ENCODE assay signal across 26 mouse cellular contexts in the genomic region with DNA sequence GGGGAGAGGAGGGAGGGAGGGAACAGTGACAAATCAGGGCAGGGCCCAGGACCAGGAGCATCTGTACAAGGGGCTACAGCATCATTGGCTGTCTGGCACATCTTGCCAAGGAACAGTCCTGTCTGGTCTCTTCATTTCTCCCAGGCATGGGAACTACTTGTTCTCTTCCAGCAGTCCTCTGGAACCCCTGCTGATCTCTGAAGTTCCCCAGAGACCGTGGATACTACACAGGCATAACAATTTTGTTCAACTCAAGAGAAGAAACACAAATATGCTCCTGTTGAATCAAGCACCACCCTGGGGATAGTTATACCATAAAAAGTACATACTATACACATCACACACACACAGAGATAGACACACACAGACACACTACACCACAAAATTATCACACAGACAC. TPM values are rescaled to one million over a fixed set of nuclear protein-coding genes. Genes with fewer than 3 reads are reported as not detected.
A peak's percentile ranks its signal among the peaks of the same experiment; 100 is the strongest.
DNase-seq lines count a peak whose midpoint lies in the region; ATAC-seq lines count a peak whose summit lies in the region.
"Had no signal": no experiment of that assay in that cellular context is flagged by ENCODE, and none has a peak within 500 bp of the region (broad histone marks: within the 10 kb centered on the region; RNA-seq: fewer than 3 reads in every experiment).

No protein-coding gene starts in this region.

- WGBS in forebrain, embryonic 12.5 days: 50% methylated on average over 1 of the region's 1 CpGs
- WGBS in forebrain, embryonic 16.5 days: 43% methylated on average over 1 of the region's 1 CpGs
- WGBS in midbrain, embryonic 13.5 days: 67% methylated on average over 1 of the region's 1 CpGs
- WGBS in midbrain, embryonic 10.5 days: 41% methylated on average over 1 of the region's 1 CpGs
- 71% methylated on average over 1 of the region's 1 CpGs for WGBS in hindbrain, embryonic 16.5 days
- 48% methylated on average over 1 of the region's 1 CpGs for whole genome bisulfite sequencing in neural tube, embryonic 15.5 days

- peaks cover 17% of the 10 kb centered on the region for H3K4me1 ChIP-seq in forebrain, embryonic 12.5 days
- H3K4me1 ChIP-seq in forebrain, embryonic 16.5 days (replicated peaks; ENCODE audit: control insufficient read depth, insufficient read depth, low read length): peaks cover 18% of the 10 kb centered on the region
- H3K4me1 ChIP-seq in midbrain, embryonic 13.5 days (replicated peaks): peaks cover 26% of the 10 kb centered on the region
- H3K4me1 ChIP-seq in midbrain, embryonic 10.5 days: peaks cover 18% of the 10 kb centered on the region
- peaks cover 15% of the 10 kb centered on the region for H3K4me1 ChIP-seq in hindbrain, embryonic 16.5 days (ENCODE audit: control insufficient read depth, insufficient read depth, low read depth, low read length)
- H3K4me1 ChIP-seq in neural tube, embryonic 15.5 days: peaks cover 24% of the 10 kb centered on the region

- DNase-seq in midbrain, embryonic 10.5 days (ENCODE audit: low spot score): no peak
- no peak for DNase-seq in urinary bladder, postnatal 14 days (ENCODE audit: low spot score)
- DNase-seq in gastrocnemius, postnatal 14 days: no peak
- DNase-seq: adrenal gland, postnatal 25 days; B cell, adult 2 months; heart, postnatal 14 days; layer of hippocampus, postnatal 36 days; spleen, adult 18-20 months had no signal

- 0 out of 2 replicates have a peak overlapping the region, but pooled peaks have one; percentile 64 for H3K4me2 ChIP-seq in forebrain, embryonic 12.5 days
- H3K4me2 ChIP-seq in forebrain, embryonic 16.5 days (ENCODE audit: low read length): no peak overlapping the region
- H3K4me2 ChIP-seq in midbrain, embryonic 13.5 days (replicated peaks): peak overlapping the region; percentile 61
- H3K4me2 ChIP-seq in hindbrain, embryonic 16.5 days (ENCODE audit: low read length): peak overlapping the region; percentile 71
- peak overlapping the region; percentile 69 for H3K4me2 ChIP-seq in neural tube, embryonic 15.5 days
- H3K4me2 ChIP-seq: heart, embryonic 11.5 days; intestine, embryonic 15.5 days; liver, embryonic 12.5 days; lung, embryonic 15.5 days had no signal

- no peaks in the 10 kb centered on the region for H3K9me3 ChIP-seq in forebrain, embryonic 12.5 days
- H3K9me3 ChIP-seq in forebrain, embryonic 16.5 days (ENCODE audit: control insufficient read depth, low read length): no peaks in the 10 kb centered on the region
- no peaks in the 10 kb centered on the region for H3K9me3 ChIP-seq in midbrain, embryonic 13.5 days
- H3K9me3 ChIP-seq in midbrain, embryonic 10.5 days (replicated peaks): no peaks in the 10 kb centered on the region
- H3K9me3 ChIP-seq in hindbrain, embryonic 16.5 days (ENCODE audit: control insufficient read depth, low read length): no peaks in the 10 kb centered on the region
- H3K9me3 ChIP-seq in neural tube, embryonic 15.5 days (replicated peaks): no peaks in the 10 kb centered on the region
- H3K9me3 ChIP-seq: intestine, embryonic 15.5 days; liver, embryonic 12.5 days; lung, embryonic 15.5 days; stomach, embryonic 15.5 days had no signal

- H3K4me3 ChIP-seq in forebrain, embryonic 12.5 days (replicated peaks): no peak overlapping the region
- no peak overlapping the region for H3K4me3 ChIP-seq in forebrain, embryonic 16.5 days (replicated peaks; ENCODE audit: low read length)
- H3K4me3 ChIP-seq in midbrain, embryonic 13.5 days (replicated peaks): peak overlapping the region; percentile 57; the same call in 1 of the 2 replicates
- no peak overlapping the region for H3K4me3 ChIP-seq in midbrain, embryonic 10.5 days
- peak overlapping the region; percentile 62 for H3K4me3 ChIP-seq in hindbrain, embryonic 16.5 days (ENCODE audit: low read length)
- no peak overlapping the region; the same call in 1 of the 2 replicates for H3K4me3 ChIP-seq in neural tube, embryonic 15.5 days (replicated peaks)
- H3K4me3 ChIP-seq: erythroblast, embryonic 14.5 days; intestine, embryonic 15.5 days; liver, embryonic 12.5 days; lung, embryonic 15.5 days; myocyte; stomach, embryonic 15.5 days had no signal

- no peaks in the 10 kb centered on the region for H3K36me3 ChIP-seq in forebrain, embryonic 12.5 days (replicated peaks)
- H3K36me3 ChIP-seq in forebrain, embryonic 16.5 days (ENCODE audit: control insufficient read depth, insufficient read depth): no peaks in the 10 kb centered on the region
- peaks cover 3% of the 10 kb centered on the region; the same call in 1 of the 2 replicates for H3K36me3 ChIP-seq in midbrain, embryonic 13.5 days
- no peaks in the 10 kb centered on the region for H3K36me3 ChIP-seq in midbrain, embryonic 10.5 days
- peaks cover under 1% of the 10 kb centered on the region for H3K36me3 ChIP-seq in hindbrain, embryonic 16.5 days (ENCODE audit: control insufficient read depth, insufficient read depth, low read length)
- peaks cover 4% of the 10 kb centered on the region for H3K36me3 ChIP-seq in neural tube, embryonic 15.5 days
- H3K36me3 ChIP-seq: intestine, embryonic 15.5 days; liver, embryonic 12.5 days; lung, embryonic 15.5 days; stomach, embryonic 15.5 days had no signal

- H3K9ac ChIP-seq in forebrain, embryonic 12.5 days: no peak overlapping the region
- H3K9ac ChIP-seq in forebrain, embryonic 16.5 days (replicated peaks; ENCODE audit: low read depth, low read length): no peak overlapping the region
- H3K9ac ChIP-seq in midbrain, embryonic 13.5 days (replicated peaks): no peak overlapping the region
- peak overlapping the region; percentile 78; the same call in 1 of the 2 replicates for H3K9ac ChIP-seq in hindbrain, embryonic 16.5 days (ENCODE audit: low read depth, low read length)
- H3K9ac ChIP-seq in neural tube, embryonic 15.5 days (replicated peaks): no peak overlapping the region
- H3K9ac ChIP-seq: intestine, embryonic 15.5 days; liver, embryonic 12.5 days; lung, embryonic 15.5 days; stomach, embryonic 15.5 days had no signal

- no peak for ATAC-seq in forebrain, embryonic 12.5 days (ENCODE audit: low FRiP score)
- no peak for ATAC-seq in forebrain, embryonic 16.5 days
- ATAC-seq in midbrain, embryonic 13.5 days: no peak
- no peak for ATAC-seq in hindbrain, embryonic 16.5 days
- no peak for ATAC-seq in neural tube, embryonic 15.5 days (ENCODE audit: low FRiP score)
- ATAC-seq: activated CD4-positive, CD25-positive, alpha-beta regulatory T cell, adult 4 months; intestine, embryonic 15.5 days; liver, embryonic 12.5 days; Patski had no signal

- intact Hi-C loops in gastrocnemius, postnatal 14 days (cut with DNase I; ENCODE audit: low total_unique reads): loop anchor here (5.0 to 10.0 kb wide), 2 partner anchors 76 to 101 kb away; partner anchors contain the start of gene Ankrd63

- no peak overlapping the region for H3K27ac ChIP-seq in forebrain, embryonic 12.5 days
- no peak overlapping the region for H3K27ac ChIP-seq in forebrain, embryonic 16.5 days (ENCODE audit: low read length)
- H3K27ac ChIP-seq in midbrain, embryonic 13.5 days: no peak overlapping the region
- no peak overlapping the region for H3K27ac ChIP-seq in midbrain, embryonic 10.5 days (replicated peaks)
- no peak overlapping the region for H3K27ac ChIP-seq in hindbrain, embryonic 16.5 days (ENCODE audit: low read depth, low read length)
- no peak overlapping the region for H3K27ac ChIP-seq in neural tube, embryonic 15.5 days (replicated peaks)
- H3K27ac ChIP-seq: intestine, embryonic 15.5 days; liver, embryonic 12.5 days; lung, embryonic 15.5 days; stomach, embryonic 15.5 days had no signal

- H3K27me3 ChIP-seq in forebrain, embryonic 12.5 days: peaks cover 13% of the 10 kb centered on the region; the same call in 1 of the 2 replicates
- no peaks in the 10 kb centered on the region for H3K27me3 ChIP-seq in forebrain, embryonic 16.5 days (replicated peaks; ENCODE audit: control insufficient read depth, insufficient read depth, low read length)
- peaks cover 4% of the 10 kb centered on the region; the same call in 1 of the 2 replicates for H3K27me3 ChIP-seq in midbrain, embryonic 13.5 days
- H3K27me3 ChIP-seq in midbrain, embryonic 10.5 days (ENCODE audit: low read depth, poor library complexity, severe bottlenecking): peaks cover 22% of the 10 kb centered on the region
- H3K27me3 ChIP-seq in hindbrain, embryonic 16.5 days (replicated peaks; ENCODE audit: control insufficient read depth, insufficient read depth, low read length): no peaks in the 10 kb centered on the region
- no peaks in the 10 kb centered on the region for H3K27me3 ChIP-seq in neural tube, embryonic 15.5 days (replicated peaks)
- H3K27me3 ChIP-seq: intestine, embryonic 15.5 days; stomach, embryonic 15.5 days had no signal

RNA-seq across cellular contexts. Expression of gene Disp2, which starts 1.6 kb away (rescaled TPM):
- polyA plus RNA-seq in forebrain, embryonic 12.5 days (2016; fragmentation: Nextera tagmentation; extraction: Ambion mirVana): 11.5 and 14.1 TPM in 2 replicates
- polyA plus RNA-seq in forebrain, embryonic 16.5 days (2015; fragmentation: Nextera tagmentation; extraction: Ambion mirVana): 27.3 and 36.9 TPM in 2 replicates
- polyA plus RNA-seq in midbrain, embryonic 13.5 days (2015; fragmentation: Nextera tagmentation; extraction: Ambion mirVana): 32.7 and 35.8 TPM in 2 replicates
- 3.1 and 7.5 TPM in 2 replicates for polyA plus RNA-seq in midbrain, embryonic 10.5 days (2016; fragmentation: Nextera tagmentation; extraction: Ambion mirVana)
- polyA plus RNA-seq in hindbrain, embryonic 16.5 days (2015; fragmentation: Nextera tagmentation; extraction: Ambion mirVana): 82.9 and 87.0 TPM in 2 replicates
- 65.4 and 75.6 TPM in 2 replicates for polyA plus RNA-seq in neural tube, embryonic 15.5 days (2015; fragmentation: Nextera tagmentation; extraction: Ambion mirVana)
- total RNA-seq in gastrocnemius, postnatal 14 days (2021): under 1 TPM; 0.06 to 0.07 TPM
- polyA plus RNA-seq: erythroblast, embryonic 14.5 days had no signal

RNA-seq across cellular contexts. Expression of gene Phgr1, which starts 8.5 kb away (rescaled TPM):
- polyA plus RNA-seq in forebrain, embryonic 12.5 days (2016; fragmentation: Nextera tagmentation; extraction: Ambion mirVana): not detected in 2 replicates
- not detected in 2 replicates for polyA plus RNA-seq in forebrain, embryonic 16.5 days (2015; fragmentation: Nextera tagmentation; extraction: Ambion mirVana)
- polyA plus RNA-seq in midbrain, embryonic 13.5 days (2015; fragmentation: Nextera tagmentation; extraction: Ambion mirVana): not detected in 2 replicates
- polyA plus RNA-seq in midbrain, embryonic 10.5 days (2016; fragmentation: Nextera tagmentation; extraction: Ambion mirVana): not detected in 2 replicates
- not detected in 2 replicates for polyA plus RNA-seq in hindbrain, embryonic 16.5 days (2015; fragmentation: Nextera tagmentation; extraction: Ambion mirVana)
- 1.2 TPM in 1 of 2 replicates, not detected in the other for polyA plus RNA-seq in neural tube, embryonic 15.5 days (2015; fragmentation: Nextera tagmentation; extraction: Ambion mirVana)
- total RNA-seq in gastrocnemius, postnatal 14 days (2021): not detected
- total RNA-seq: adrenal gland, postnatal 25 days; gastrocnemius, postnatal 4 days; heart, postnatal 14 days; layer of hippocampus, postnatal 36 days; left cerebral cortex, postnatal 36 days had no signal
- polyA plus RNA-seq: activated CD4-positive, CD25-positive, alpha-beta regulatory T cell, adult 4 months; embryonic facial prominence, embryonic 11.5 days; erythroblast, embryonic 14.5 days; heart, embryonic 11.5 days; kidney, embryonic 14.5 days; liver, embryonic 12.5 days; lung, embryonic 15.5 days; myocyte; Patski had no signal

RNA-seq across cellular contexts. Expression of gene Ccdc9b, which starts 18.7 kb away (rescaled TPM):
- polyA plus RNA-seq in forebrain, embryonic 12.5 days (2016; fragmentation: Nextera tagmentation; extraction: Ambion mirVana): 2.8 TPM in 2 replicates
- 1.3 and 1.6 TPM in 2 replicates for polyA plus RNA-seq in forebrain, embryonic 16.5 days (2015; fragmentation: Nextera tagmentation; extraction: Ambion mirVana)
- polyA plus RNA-seq in midbrain, embryonic 13.5 days (2015; fragmentation: Nextera tagmentation; extraction: Ambion mirVana): 1.7 and 2.1 TPM in 2 replicates
- 0.42 and 1.1 TPM in 2 replicates for polyA plus RNA-seq in midbrain, embryonic 10.5 days (2016; fragmentation: Nextera tagmentation; extraction: Ambion mirVana)
- polyA plus RNA-seq in hindbrain, embryonic 16.5 days (2015; fragmentation: Nextera tagmentation; extraction: Ambion mirVana): 1.0 and 1.3 TPM in 2 replicates
- 0.97 and 1.2 TPM in 2 replicates for polyA plus RNA-seq in neural tube, embryonic 15.5 days (2015; fragmentation: Nextera tagmentation; extraction: Ambion mirVana)
- 1 to 10 TPM; 6.8 to 6.9 TPM for total RNA-seq in gastrocnemius, postnatal 14 days (2021)
- polyA plus RNA-seq: activated CD4-positive, CD25-positive, alpha-beta regulatory T cell, adult 4 months; erythroblast, embryonic 14.5 days had no signal

RNA-seq across cellular contexts. Expression of gene Knstrn, which starts 32.7 kb away (rescaled TPM):
- 164 and 167 TPM in 2 replicates for polyA plus RNA-seq in forebrain, embryonic 12.5 days (2016; fragmentation: Nextera tagmentation; extraction: Ambion mirVana)
- polyA plus RNA-seq in forebrain, embryonic 16.5 days (2015; fragmentation: Nextera tagmentation; extraction: Ambion mirVana): 49.6 and 52.6 TPM in 2 replicates
- polyA plus RNA-seq in midbrain, embryonic 13.5 days (2015; fragmentation: Nextera tagmentation; extraction: Ambion mirVana): 62.7 and 66.1 TPM in 2 replicates
- 181 and 184 TPM in 2 replicates for polyA plus RNA-seq in midbrain, embryonic 10.5 days (2016; fragmentation: Nextera tagmentation; extraction: Ambion mirVana)
- polyA plus RNA-seq in hindbrain, embryonic 16.5 days (2015; fragmentation: Nextera tagmentation; extraction: Ambion mirVana): 22.0 and 22.5 TPM in 2 replicates
- polyA plus RNA-seq in neural tube, embryonic 15.5 days (2015; fragmentation: Nextera tagmentation; extraction: Ambion mirVana): 14.8 and 30.3 TPM in 2 replicates
- total RNA-seq in gastrocnemius, postnatal 14 days (2021): 1 to 10 TPM; 3.8 to 4.1 TPM

RNA-seq across cellular contexts. Expression of gene Inafm2, which starts 35.6 kb away (rescaled TPM):
- polyA plus RNA-seq in forebrain, embryonic 12.5 days (2016; fragmentation: Nextera tagmentation; extraction: Ambion mirVana): 22.3 and 24.4 TPM in 2 replicates
- 24.4 and 27.0 TPM in 2 replicates for polyA plus RNA-seq in forebrain, embryonic 16.5 days (2015; fragmentation: Nextera tagmentation; extraction: Ambion mirVana)
- polyA plus RNA-seq in midbrain, embryonic 13.5 days (2015; fragmentation: Nextera tagmentation; extraction: Ambion mirVana): 24.6 and 25.8 TPM in 2 replicates
- 24.2 and 24.6 TPM in 2 replicates for polyA plus RNA-seq in midbrain, embryonic 10.5 days (2016; fragmentation: Nextera tagmentation; extraction: Ambion mirVana)
- 20.2 and 20.4 TPM in 2 replicates for polyA plus RNA-seq in hindbrain, embryonic 16.5 days (2015; fragmentation: Nextera tagmentation; extraction: Ambion mirVana)
- polyA plus RNA-seq in neural tube, embryonic 15.5 days (2015; fragmentation: Nextera tagmentation; extraction: Ambion mirVana): 22.0 and 23.5 TPM in 2 replicates
- 1 to 10 TPM; 5.3 TPM for total RNA-seq in gastrocnemius, postnatal 14 days (2021)

Comparison
In these comparisons a context has a peak if more than half of its experiments do, and no peak if none do; other contexts are left out.
1. H3K4me3 ChIP-seq: peak in midbrain, embryonic 13.5 days (single experiment) and hindbrain, embryonic 16.5 days (single experiment); none in forebrain, embryonic 12.5 days (single experiment), forebrain, embryonic 16.5 days (single experiment), midbrain, embryonic 10.5 days (single experiment) and neural tube, embryonic 15.5 days (single experiment).